Mouse (Mus musculus) lung, postnatal 10 days (tissue): Measurements from ENCODE around the gene Rhof.

Experiments
- DNase-seq: peaks from one replicate; pipeline ENCODE4 v3.0.0; 2021

Rhof gene

DNA sequence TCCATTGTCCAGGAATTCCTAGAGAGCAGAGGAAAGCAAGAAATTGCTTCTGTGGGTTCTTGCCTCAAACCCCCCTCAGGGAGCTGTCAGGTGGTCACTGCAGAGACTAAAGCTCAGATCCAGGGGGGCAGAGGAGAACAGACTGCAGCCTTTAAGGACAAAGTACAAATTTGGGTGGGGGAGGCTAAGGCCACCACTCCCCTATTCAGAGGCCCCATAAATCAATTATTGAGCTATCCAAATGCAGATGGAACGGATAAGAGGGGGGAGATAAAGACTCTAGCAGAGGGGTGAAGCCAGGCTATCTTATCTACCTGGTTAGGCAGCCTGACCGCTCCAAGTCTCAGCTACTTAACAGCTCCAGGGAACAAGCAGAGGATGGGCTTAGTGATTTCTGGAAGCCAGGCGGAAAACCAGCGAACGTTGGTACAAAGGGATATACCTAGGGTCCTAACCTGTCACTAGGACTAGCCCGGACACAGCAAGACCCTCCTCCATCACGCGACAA, 2.4 kb upstream of the Rhof start:
- peak; percentile 24 for DNase-seq

DNA sequence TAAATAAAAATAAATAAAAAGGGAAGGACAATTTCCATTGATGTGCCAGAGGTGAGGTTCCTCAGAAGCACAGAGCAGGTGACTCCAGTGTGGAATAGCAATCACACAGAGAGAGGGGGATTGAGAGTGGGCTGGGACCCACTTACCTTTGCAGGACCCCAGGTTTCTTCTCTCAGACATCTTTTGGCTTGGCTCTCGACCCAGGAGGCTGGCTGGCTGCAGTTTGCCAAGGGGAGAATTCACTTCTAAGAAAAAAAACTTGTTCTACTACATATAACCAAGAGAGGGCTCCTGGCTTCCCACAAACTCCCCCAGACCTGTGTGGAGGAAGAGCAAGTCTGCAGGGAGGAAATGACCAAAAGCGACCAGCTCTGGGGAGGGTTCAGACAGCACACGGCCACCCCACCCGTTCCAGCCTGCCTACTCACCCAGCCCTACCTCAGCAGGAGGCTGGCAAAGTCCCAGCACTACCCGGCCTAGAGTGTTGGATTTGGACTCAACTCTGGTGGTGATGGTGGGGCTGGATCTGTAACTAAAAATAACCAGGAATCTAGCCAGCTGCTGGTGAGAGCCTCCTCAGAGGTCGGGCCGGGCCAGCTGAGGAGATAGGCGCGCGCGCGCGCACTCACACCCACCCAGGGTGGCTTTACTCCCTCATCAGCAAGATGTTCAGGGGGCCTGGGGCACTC, 1.8 kb upstream of the Rhof start:
- peak; percentile 83 for DNase-seq

DNA sequence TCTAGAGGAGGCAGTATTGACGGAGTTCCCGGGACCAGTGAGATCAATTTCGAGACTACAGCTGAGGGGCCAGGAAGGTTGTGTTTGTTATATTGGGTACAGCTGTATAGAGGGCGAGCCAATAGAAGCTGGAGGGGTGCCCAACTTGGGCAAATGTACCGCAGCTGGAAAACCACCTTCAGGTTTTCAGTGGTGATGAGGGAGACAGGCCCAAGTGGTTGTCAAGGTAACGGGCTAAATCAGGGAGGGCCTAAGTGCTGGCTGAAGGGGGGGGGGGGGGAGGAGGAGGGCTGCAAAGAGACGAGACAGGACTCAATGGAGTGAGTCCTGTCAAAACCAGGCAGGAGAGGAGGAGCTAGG, 1.3 kb upstream of the Rhof start:
- DNase-seq: peak; percentile 72

DNA sequence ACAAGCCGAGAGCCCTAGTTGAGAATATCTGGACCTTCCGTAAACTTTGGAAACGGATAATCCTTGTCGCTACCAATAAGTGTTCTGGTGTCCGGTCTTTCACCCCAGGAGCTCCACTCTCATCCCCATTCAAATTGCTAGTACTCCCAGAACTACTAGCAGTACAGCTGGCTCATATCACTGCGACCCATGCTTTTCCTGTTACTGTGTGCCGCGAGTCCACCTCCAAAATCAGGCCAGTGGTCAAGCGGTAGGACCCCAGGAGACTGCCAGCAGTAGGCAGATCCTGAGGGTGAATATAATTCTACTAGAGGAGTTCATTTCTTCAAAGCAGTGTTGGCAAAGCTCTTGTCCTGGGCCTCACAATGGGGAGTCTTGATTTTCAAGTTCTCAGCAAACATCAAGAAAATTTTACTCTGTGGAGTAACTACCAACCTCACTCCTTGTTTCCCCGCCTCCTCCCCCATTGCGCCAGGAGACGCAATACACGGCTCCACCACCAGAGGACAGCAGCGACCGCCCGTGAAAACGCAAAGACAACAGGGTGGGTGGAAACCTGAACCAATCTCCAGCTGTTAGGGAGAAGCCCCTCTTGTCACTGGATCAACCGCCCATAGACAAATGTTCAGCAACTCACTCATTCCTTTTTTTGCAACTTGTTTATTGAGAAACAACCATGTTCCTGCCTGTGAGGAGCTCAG, 741 bp upstream of the Rhof start:
- DNase-seq: peak; percentile 95

DNA sequence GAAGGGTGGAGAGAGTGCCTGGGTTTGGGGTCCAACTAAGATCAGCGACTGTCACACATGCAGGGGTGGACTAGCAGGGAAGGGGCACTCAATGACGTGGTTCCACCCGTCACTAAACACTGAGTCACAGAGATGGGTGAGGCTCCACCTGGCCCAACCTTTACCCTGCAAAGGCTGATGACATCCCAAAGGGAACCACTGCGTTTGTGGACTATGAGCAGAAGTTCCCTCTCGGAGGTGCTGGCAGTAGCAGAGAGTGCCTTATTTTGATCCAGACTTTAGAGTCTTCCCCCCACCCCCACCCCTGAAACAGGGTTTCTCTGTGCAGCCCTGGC, 1.7 kb downstream of the Rhof start:
- DNase-seq: no peak

DNA sequence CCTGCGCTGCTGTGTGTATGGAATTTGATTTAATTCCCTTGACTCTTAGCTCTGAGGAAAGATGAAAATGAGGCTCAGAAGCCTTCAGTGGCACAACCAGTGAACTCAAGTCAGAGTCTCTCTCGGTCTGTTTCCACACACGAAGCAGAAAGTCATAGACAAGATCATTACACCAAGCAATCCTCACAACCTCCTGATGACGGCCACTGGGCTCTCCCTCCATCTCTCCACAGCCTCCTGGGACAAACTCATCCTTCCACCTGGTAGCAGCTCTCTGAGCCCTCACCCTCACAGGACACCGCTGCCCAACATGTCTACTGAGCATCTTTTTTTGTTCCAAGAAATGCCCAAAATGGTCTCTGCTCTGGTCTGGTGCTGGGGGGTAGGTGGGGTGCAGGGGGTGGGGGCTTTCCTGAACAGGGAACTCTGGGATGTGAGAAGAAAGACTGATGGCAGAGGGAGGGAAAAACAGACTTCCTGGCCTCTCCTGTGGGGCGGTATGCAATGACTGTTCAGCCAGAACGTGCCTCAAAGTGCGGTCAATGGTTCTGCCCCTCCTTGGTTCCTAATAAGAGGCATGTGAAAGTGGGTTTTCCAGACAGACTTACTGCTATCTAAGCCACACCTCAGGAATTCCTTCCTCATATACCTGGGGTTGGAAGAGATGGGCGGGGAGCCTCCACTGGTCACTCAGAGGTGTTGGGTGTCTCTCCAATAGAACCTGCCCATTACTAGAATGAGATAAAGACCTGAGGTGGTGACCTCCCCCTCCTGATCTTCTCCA, 2.3 kb downstream of the Rhof start:
- DNase-seq: no peak

DNA sequence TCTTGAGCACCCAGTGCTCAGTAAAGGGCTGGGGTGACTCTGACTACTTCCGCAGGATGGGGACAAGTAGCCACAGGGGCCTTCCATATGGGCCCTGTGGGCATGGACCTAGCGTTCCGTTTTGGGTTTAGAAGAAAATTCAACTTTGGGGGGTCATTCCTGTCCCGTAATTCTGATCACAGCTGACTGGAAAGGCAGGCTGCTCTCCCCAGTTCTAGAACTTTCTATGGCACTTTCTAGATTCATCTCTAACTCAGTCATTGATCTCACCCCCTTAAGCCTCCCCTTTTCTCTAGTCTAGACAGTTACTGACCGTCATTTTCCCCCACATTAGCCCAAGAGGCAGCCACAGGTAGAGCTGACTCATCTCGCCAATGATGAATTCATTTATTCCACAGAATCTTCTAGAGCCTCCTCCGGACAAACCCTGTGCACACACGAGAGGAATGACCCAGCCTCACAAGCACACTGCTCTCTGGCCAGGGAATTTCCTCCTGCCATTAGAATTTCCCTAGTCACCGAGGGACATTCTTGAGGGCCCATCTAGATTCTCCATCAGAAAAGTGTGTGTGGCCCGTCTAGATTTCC, 3.2 kb downstream of the Rhof start:
- no peak for DNase-seq

DNA sequence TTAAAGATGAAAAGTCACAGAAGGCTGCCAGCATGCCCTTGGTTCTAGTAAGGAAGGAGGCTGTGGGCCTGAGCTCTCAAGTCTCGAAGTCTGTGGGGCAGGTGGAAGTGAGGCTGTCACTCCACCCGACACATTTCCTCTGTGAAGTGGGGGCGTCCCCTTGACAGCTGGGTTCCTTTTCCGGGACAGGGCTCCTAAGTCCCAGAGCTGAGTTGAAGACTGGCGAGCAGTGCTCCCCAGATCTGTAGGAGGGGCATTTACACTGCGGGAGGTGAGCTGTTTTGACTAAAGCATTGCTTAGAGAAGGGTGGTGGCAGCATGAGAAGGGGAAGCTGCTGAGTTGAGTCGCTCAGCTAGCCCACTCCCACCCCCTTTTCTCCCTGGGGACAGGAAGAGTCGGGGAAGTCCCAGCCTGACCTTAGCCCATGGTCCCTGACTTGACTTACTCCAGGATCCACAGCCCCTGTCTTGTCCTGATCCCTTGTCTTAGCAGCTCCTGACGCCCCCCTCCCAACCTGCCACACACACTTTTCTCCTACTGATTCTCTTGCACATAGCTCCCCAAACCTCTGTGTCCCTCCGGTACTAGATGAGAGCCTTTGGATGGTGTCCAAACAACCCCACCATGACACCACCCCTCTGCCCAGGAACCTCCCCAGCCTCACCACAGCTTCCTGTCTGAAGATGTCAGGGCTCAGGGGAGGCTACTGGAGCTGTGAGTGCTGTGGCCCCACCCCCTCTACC, 3.9 kb downstream of the Rhof start:
- DNase-seq: peak; percentile 60

DNA sequence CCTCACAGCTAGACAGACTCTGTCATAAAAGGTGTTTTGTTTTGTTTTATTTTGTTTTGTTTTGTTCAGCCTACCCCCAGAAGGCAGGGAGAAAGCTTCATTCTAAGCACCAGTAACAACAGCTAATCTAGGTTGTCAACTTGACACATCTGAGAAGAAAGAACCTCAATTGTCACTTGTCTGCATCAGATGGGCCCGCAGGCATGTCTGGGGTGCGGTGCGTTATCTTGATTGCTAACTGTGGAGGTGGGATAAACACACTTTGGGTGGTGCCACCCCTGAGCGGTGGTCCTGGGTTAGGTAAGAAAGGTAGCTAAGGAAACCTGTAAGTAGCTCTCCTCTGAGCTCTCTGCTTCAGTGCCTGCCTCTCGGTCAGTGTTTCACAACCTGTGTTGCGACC, 5.5 kb downstream of the Rhof start:
- DNase-seq: no peak

DNA sequence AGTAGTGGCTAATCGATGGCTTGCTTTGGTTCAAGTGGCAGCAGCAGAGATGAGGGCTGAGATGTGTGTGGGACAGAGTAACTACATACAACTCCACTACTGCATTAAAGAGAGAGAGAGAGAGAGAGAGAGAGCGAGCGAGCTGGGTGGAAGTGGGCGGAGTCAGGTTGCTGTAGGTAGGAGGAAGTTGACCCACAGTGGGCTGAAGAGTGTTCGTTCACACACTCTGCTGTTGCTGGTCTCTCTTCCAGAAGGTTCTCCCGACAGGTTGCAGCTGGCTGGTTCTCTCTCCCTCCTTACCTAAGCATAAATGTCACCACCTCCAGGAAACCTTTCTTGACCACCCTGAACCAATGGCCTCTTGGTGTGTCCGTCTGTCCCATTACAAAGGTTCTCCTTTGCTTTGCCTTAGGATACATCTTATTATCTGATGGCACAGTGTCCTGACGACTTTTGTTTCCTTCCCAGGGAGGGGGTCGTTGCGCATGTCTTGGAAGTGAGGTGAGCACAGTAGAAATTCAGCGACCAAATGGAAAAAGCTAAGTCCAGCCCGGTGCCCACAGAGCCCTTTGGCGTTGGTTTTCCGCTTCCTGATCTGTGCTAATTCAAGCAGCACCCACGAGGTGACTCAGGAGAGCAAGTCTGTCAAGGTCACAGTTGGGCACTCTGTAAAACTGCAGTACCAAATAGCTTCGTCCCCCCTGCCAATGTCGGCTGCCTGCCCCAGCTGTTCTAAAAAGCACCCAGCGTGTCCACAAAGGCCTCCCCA, 6.7 kb downstream of the Rhof start:
- no peak for DNase-seq

DNA sequence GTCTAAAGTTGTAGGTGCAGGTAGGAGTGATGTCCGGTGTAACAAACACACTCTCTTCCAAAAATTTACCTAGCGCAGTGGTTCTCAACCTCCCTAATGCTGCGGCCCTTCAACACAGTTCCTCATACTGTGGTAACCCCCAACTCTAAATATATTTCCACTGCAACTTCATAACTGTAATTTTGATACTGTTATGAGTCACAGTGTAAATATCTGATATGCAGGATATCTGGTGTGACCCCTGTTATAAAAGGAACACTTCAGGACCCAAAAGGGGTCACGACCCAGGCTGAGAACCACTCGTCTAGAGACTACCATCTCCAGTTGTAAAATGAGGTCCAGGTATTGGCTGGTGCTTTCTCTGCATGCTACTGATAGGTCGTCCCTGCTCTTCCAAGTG, 7.4 kb downstream of the Rhof start:
- no peak for DNase-seq

DNA sequence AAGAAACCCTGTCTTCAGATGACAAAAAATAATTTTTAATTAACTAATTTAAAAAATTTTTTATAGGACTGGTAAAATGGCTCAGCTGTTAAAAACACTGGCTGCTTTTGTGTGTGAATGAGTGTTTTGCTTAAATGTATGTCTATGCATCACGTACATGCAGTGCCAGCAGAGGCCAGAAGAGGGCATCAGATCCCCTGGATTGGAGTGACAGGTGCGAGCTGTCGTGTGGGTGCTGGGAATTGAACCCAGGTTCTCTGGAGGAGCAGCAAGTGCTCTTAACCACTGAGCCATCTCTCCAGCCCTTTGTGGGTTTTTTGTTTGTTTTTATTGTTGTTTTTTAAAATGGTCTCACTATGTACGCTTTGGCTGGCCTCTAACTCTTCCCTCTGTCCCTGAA, 10.3 kb downstream of the Rhof start:
- no peak for DNase-seq

DNA sequence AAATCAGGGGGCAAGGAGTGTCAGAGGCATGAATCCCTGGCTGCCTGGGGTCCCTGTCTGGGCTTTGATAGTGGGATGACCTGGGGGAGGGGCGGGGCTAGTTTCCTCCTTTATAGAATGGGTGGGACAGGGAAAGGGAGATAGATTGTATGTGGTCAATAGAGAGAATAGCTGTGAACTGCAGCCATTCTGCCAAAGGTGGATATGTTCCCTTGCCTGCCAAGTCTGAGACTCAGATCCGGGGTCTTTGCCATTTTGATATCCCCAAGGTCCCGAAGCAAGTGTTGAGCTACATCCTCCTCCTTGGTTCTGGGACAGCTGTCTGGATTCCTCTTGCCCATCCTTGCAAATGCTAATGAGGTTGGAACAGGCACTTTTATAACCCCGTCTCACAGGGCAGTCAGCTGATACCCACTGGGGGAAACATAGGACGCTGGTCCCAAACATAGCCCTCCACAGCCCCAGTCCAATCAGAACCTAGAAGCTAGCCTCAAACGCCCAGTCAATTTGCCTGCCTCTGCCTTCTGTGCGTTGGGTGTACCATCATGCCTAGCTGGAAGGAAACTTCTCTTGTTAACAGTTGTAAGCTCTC, 11.8 kb downstream of the Rhof start:
- no peak for DNase-seq

DNA sequence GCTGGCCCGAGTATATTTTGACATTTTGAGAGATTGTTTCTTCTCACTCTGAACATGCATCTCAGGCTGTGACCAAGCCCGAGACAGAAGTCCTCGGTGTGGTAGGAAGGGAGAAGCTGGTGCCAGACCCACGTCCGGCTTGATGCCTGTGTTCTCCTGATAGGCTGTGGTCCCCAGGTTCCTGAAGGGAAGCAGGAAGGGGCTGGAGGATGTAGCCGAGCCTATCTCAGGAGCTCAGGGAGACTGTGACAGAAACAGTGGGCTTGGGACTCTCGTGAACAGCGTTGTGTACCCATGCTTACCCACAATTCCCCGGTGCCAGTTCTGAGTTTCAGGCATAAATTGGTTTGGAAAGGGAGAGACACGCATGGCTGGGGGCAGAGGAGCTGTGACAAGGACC, 13.7 kb downstream of the Rhof start:
- no peak for DNase-seq

DNA sequence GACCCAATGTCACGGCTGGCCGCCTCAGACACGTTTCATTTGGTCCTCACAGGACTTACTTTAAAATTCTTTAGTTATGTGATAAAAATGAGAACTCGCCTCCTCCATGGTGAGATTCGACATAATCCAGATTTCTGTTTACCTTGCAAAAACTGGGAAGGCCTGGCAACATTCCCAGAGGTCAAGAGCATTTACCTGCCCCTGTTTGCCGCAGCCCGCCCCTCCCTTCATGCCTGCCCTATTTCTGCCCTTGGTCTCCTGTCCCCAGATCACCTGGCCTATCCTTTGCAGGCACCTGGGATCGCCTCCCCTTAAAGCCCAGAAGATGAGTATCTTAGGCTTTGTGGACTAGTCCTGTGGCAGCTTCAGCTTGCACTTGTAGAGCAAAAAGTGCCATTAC, 14.7 kb downstream of the Rhof start:
- DNase-seq: no peak

DNA sequence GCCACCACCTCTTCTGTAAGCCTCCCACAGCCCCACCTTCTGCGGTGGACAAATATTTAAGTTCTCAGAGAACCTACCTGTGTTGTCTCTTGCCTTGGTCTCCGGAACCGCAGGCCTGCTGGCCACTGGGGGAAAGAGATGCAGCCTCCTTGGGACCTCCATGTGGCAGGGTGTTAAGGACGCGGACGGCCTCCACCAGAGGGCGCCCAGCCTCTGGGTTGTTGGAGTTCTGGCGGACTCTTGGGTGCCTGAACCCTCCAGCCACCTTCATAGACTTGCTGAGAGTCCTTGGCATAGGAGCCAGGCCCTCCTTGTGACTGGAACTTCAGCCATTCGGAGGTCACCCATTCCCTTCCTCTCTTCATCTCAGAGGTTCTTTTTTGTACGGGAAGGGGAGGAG, 15.2 kb downstream of the Rhof start:
- peak; percentile 89 for DNase-seq

DNA sequence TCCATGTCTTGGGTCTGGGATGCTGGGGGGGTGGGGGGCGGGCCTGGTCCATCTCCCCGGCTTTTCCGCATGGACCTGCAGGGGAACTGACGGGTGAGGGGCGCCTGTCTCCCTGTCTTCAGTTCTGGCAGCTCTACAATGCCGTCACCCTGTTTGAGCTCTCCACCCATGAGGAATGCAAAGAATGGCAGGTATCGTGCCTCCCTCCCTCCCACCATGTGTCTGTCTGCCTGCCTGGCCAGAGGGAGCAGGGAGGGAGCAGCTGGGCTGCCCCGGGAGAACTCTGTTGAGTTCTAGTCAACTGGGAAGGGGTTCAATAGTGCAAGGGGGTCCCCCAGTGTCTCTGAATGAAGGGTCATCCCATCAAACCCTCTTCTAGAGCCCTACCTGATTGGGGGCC, 16.4 kb downstream of the Rhof start:
- no peak for DNase-seq

DNA sequence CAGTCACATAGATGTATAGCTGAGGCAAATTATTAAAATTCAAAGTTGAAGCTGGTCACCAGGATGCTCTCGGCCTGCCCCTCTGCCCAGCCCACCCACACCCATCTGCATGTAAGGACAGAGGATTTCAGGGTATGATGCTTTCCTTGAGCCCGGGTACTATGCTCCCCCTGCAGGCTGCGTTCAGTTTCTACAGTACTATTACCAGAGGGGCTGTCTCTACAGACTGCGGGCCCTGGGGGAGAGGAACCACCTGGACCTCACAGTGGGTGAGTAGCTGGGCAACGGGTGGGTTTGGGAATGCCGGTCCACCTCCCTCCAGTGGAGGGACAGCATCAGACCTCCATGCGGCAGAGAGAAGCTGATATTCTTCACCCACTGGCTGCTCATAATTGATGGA, 17.6 kb downstream of the Rhof start:
- peak; percentile 68 for DNase-seq

DNA sequence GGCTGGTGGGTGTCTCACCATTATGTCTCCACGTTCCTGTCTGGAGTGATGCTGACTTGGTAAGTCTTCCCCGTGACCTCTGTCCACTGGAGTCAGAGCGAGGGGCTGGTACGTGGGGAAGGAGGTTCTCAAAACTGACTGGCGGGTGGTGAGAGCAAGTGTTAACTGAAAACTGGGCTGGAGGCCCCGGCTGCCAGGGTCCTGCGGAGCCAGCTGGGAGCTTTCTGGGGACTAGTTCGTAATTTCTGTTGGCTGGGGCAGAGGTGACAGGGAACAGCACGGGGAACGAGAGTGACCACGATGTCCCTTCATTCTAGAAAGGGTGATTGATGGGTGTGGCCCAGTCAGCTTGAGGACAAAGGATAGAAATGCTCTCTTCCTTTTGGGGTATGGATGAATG, 18.4 kb downstream of the Rhof start:
- DNase-seq: no peak

DNA sequence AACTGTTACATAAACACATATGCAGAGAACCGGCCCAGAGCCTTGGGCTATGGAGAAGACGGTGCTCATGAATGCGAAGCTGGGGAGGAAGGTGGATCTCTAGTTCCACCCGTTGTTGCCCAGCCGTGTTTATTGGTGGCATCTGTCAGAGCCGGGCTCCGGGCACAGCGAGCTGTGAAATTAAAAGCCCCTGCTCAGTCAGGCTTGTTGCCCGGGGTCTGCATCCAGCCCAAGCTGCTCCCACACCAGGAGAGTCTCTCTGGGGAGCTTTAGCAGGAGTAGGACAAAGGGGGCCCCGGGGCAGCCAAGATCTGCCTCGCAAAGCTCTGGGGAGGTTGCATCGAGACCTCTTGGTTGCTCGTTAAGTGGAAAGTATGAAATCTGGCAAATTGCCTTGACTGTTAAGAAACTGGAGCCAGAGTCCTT, 22.2 kb downstream of the Rhof start:
- DNase-seq: no peak

DNA sequence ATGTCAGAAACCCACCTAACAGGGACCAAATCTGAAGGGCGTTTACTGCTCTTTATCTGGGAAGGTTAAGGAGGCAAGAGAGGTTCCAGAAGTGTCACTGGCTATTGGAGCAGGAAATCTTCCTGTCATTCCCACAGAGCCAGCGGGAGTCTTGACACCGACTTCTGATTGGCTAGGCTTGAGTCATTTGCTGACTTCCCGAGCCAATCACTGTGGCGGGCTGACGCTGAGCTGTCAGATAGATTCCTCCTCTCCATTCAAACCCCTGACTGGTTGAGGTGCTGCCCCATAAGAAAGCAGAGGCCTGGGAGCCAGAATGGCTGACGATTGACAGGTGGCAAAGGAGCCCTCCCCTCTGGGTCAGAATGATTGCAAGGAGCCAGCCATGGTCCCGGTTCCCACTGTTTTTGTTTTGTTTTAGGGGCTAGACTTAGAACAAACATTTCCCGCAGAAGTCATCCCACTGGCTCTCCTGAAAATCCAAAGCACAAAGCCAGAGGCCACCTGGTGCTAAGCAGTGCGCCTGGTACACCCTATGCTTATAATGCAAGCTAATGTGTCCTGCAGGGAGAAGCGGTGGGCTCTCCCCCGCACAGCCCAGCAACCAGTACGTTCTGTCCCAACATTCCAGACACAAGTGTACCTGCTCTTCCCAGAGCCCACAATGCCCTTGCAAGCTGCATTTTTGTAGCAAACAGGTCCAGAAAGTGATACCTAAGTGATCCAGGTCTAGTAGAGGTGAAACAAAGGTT, 22.9 kb downstream of the Rhof start:
- no peak for DNase-seq
